Mouse (Mus musculus): Measurements from ENCODE around the gene Chmp4b. TPM values are rescaled to one million over a fixed set of nuclear protein-coding genes. Genes with fewer than 3 reads are reported as not detected.

Gene Chmp4b
- total and polyA plus RNA-seq, 2 experiments from 2014 or later = 35.9 to 113 TPM

GRCm38 (mm10) chr2:154735986-154736385 is 84.5 kb downstream of the Chmp4b start:
- Histone ChIP-seq H3K4me3 (ENCODE audit: low read length) (no peak overlapping the region), H3K36me3 (ENCODE audit: insufficient read depth, low read length) (no peaks in the 10 kb centered on the region), H3K9me3 (ENCODE audit: low read length) (no peaks in the 10 kb centered on the region), H3K27me3 (ENCODE audit: insufficient read depth, low read length) (no peaks in the 10 kb centered on the region), H3K27ac (no peak overlapping the region), H3K4me1 (ENCODE audit: insufficient read depth, low read length) (no peaks in the 10 kb centered on the region), H3K9ac (replicated peaks; ENCODE audit: low read length) (no peak overlapping the region), H3K4me2 (ENCODE audit: low read depth, low read length) (no peak overlapping the region)
- TF ChIP-seq CTCF (IDR thresholded peaks at IDR 0.05; ENCODE audit: low read depth) = no peak
- DNase-seq (ENCODE audit: low spot score) (no peak), ATAC-seq (no peak)
- 87% methylated on average over 7 of the region's 7 CpGs for WGBS

GRCm38 (mm10) chr2:154738621-154739020 is 87.1 kb downstream of the Chmp4b start:
- TF ChIP-seq CTCF (IDR thresholded peaks at IDR 0.05; ENCODE audit: low read depth) = no peak
- Histone ChIP-seq H3K27me3 (ENCODE audit: insufficient read depth, low read length) (no peaks in the 10 kb centered on the region), H3K27ac (no peak overlapping the region), H3K9me3 (ENCODE audit: low read length) (no peaks in the 10 kb centered on the region), H3K36me3 (ENCODE audit: insufficient read depth, low read length) (no peaks in the 10 kb centered on the region), H3K4me2 (ENCODE audit: low read depth, low read length) (no peak overlapping the region), H3K4me1 (ENCODE audit: insufficient read depth, low read length) (no peaks in the 10 kb centered on the region), H3K4me3 (ENCODE audit: low read length) (no peak overlapping the region), H3K9ac (replicated peaks; ENCODE audit: low read length) (no peak overlapping the region)
- no peak for ATAC-seq
- WGBS = 82% methylated on average over 5 of the region's 5 CpGs
- no peak for DNase-seq (ENCODE audit: low spot score)

- H3K4me2 ChIP-seq (ENCODE audit: low read depth, low read length) = no peak overlapping the region
- no peaks in the 10 kb centered on the region for H3K9me3 ChIP-seq (ENCODE audit: low read length)
- H3K9ac ChIP-seq (replicated peaks; ENCODE audit: low read length) = no peak overlapping the region
- TF ChIP-seq CTCF (IDR thresholded peaks at IDR 0.05; ENCODE audit: low read depth) = no peak
- DNase-seq (ENCODE audit: low spot score) (no peak), ATAC-seq (no peak)
- 71% methylated on average over 10 of the region's 10 CpGs for WGBS
- H3K4me3 ChIP-seq (ENCODE audit: low read length) = no peak overlapping the region
- H3K4me1 ChIP-seq (ENCODE audit: insufficient read depth, low read length) = no peaks in the 10 kb centered on the region
- H3K27ac ChIP-seq = no peak overlapping the region
- H3K27me3 ChIP-seq (ENCODE audit: insufficient read depth, low read length) = no peaks in the 10 kb centered on the region
- H3K36me3 ChIP-seq (ENCODE audit: insufficient read depth, low read length) = no peaks in the 10 kb centered on the region
Measured at GRCm38 (mm10) chr2:154742911-154743819, 91.7 kb downstream of the Chmp4b start.

- Histone ChIP-seq H3K9ac (replicated peaks; ENCODE audit: low read length) (no peak overlapping the region), H3K4me2 (ENCODE audit: low read depth, low read length) (no peak overlapping the region), H3K9me3 (ENCODE audit: low read length) (no peaks in the 10 kb centered on the region), H3K27ac (no peak overlapping the region), H3K4me3 (ENCODE audit: low read length) (no peak overlapping the region), H3K36me3 (ENCODE audit: insufficient read depth, low read length) (no peaks in the 10 kb centered on the region), H3K4me1 (ENCODE audit: insufficient read depth, low read length) (no peaks in the 10 kb centered on the region), H3K27me3 (ENCODE audit: insufficient read depth, low read length) (no peaks in the 10 kb centered on the region)
- no peak for TF ChIP-seq CTCF (IDR thresholded peaks at IDR 0.05; ENCODE audit: low read depth)
- WGBS = 78% methylated on average over 4 of the region's 4 CpGs
- DNase-seq (ENCODE audit: low spot score) (no peak), ATAC-seq (no peak)
Measured at GRCm38 (mm10) chr2:154743915-154744314, 92.4 kb downstream of the Chmp4b start.

Other genes starting within 250 kb of the Chmp4b start
- 40.4 and 41.1 TPM in 2 replicates for gene Snta1, start 243.6 kb upstream of the Chmp4b start, total RNA-seq (2014; rRNA removed)
- gene Snta1, start 243.6 kb upstream of the Chmp4b start, polyA plus RNA-seq (2015; fragmentation: Nextera tagmentation; extraction: Ambion mirVana) = 20.0 and 20.1 TPM in 2 replicates
- gene Cbfa2t2, start 215.2 kb upstream of the Chmp4b start, total RNA-seq (2014; rRNA removed) = 48.3 and 51.7 TPM in 2 replicates
- gene Cbfa2t2, start 215.2 kb upstream of the Chmp4b start, polyA plus RNA-seq (2015; fragmentation: Nextera tagmentation; extraction: Ambion mirVana) = 31.6 and 33.4 TPM in 2 replicates
- 0.90 and 1.9 TPM in 2 replicates for gene 1700003F12Rik, start 104.6 kb upstream of the Chmp4b start, total RNA-seq (2014; rRNA removed)
- 3.9 and 4.0 TPM in 2 replicates for gene 1700003F12Rik, start 104.6 kb upstream of the Chmp4b start, polyA plus RNA-seq (2015; fragmentation: Nextera tagmentation; extraction: Ambion mirVana)
- gene Actl10, start 99.9 kb upstream of the Chmp4b start, total RNA-seq (2014; rRNA removed) = 0.52 TPM in 1 of 2 replicates, not detected in the other
- 0.23 TPM in 1 of 2 replicates, not detected in the other for gene Actl10, start 99.9 kb upstream of the Chmp4b start, polyA plus RNA-seq (2015; fragmentation: Nextera tagmentation; extraction: Ambion mirVana)
- gene Necab3, start 92.8 kb upstream of the Chmp4b start, total RNA-seq (2014; rRNA removed) = 35.1 and 52.2 TPM in 2 replicates
- 22.9 and 27.0 TPM in 2 replicates for gene Necab3, start 92.8 kb upstream of the Chmp4b start, polyA plus RNA-seq (2015; fragmentation: Nextera tagmentation; extraction: Ambion mirVana)
- gene E2f1, start 81.8 kb upstream of the Chmp4b start, total RNA-seq (2014; rRNA removed) = 6.3 and 6.7 TPM in 2 replicates
- gene E2f1, start 81.8 kb upstream of the Chmp4b start, polyA plus RNA-seq (2015; fragmentation: Nextera tagmentation; extraction: Ambion mirVana) = 8.4 and 8.7 TPM in 2 replicates
- 24.8 and 31.1 TPM in 2 replicates for gene Pxmp4, start 48.0 kb upstream of the Chmp4b start, total RNA-seq (2014; rRNA removed)
- gene Pxmp4, start 48.0 kb upstream of the Chmp4b start, polyA plus RNA-seq (2015; fragmentation: Nextera tagmentation; extraction: Ambion mirVana) = 21.9 and 24.1 TPM in 2 replicates
- gene Zfp341, start 38.4 kb upstream of the Chmp4b start, total RNA-seq (2014; rRNA removed) = 7.0 and 8.5 TPM in 2 replicates
- 1.5 and 1.6 TPM in 2 replicates for gene Zfp341, start 38.4 kb upstream of the Chmp4b start, polyA plus RNA-seq (2015; fragmentation: Nextera tagmentation; extraction: Ambion mirVana)
- gene 4930519P11Rik, start 38.3 kb upstream of the Chmp4b start, total RNA-seq (2014; rRNA removed) = not detected in 2 replicates
- gene 4930519P11Rik, start 38.3 kb upstream of the Chmp4b start, polyA plus RNA-seq (2015; fragmentation: Nextera tagmentation; extraction: Ambion mirVana) = 0.54 TPM in 1 of 2 replicates, not detected in the other
- gene Gm14214, start 118.3 kb downstream of the Chmp4b start, total RNA-seq (2014; rRNA removed) = not detected in 2 replicates
- not detected in 2 replicates for gene Gm14214, start 118.3 kb downstream of the Chmp4b start, polyA plus RNA-seq (2015; fragmentation: Nextera tagmentation; extraction: Ambion mirVana)
- 180 and 199 TPM in 2 replicates for gene Raly, start 139.4 kb downstream of the Chmp4b start, total RNA-seq (2014; rRNA removed)
- 22.4 and 25.5 TPM in 2 replicates for gene Raly, start 139.4 kb downstream of the Chmp4b start, polyA plus RNA-seq (2015; fragmentation: Nextera tagmentation; extraction: Ambion mirVana)
- 1.3 TPM in 1 of 2 replicates, not detected in the other for gene a, start 139.7 kb downstream of the Chmp4b start, total RNA-seq (2014; rRNA removed)
- gene a, start 139.7 kb downstream of the Chmp4b start, polyA plus RNA-seq (2015; fragmentation: Nextera tagmentation; extraction: Ambion mirVana) = 0.85 and 1.6 TPM in 2 replicates
- gene Eif2s2, start 241.2 kb downstream of the Chmp4b start, total RNA-seq (2014; rRNA removed) = 30.4 and 32.6 TPM in 2 replicates
- 92.9 and 106 TPM in 2 replicates for gene Eif2s2, start 241.2 kb downstream of the Chmp4b start, polyA plus RNA-seq (2015; fragmentation: Nextera tagmentation; extraction: Ambion mirVana)

All from hindbrain, postnatal 0 days (tissue).